Mouse (Mus musculus): Measurements from ENCODE around the gene Ywhag.

Ywhag gene

DNA sequence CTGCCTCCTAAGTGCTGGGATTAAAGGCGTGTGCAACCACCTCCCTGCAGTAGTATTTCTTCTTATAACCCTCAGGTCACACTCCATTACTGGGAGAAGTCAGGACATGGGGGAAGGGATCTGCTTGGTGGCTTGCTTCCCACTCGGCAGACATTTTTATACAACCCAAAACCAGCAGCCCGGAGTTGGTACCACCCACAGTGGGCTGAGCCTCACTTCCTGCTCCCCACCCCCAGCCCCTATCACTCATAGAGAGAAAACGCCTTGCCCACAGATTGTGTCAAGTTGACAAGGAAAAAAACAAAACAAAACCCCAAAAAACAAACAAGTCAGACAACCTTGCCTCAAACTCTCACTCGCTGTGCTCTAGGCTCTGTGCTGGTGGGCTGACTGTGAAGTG is 21.2 kb downstream of the Ywhag start:
- DNase-seq (ENCODE audit: low read depth, low spot score): no peak

DNA sequence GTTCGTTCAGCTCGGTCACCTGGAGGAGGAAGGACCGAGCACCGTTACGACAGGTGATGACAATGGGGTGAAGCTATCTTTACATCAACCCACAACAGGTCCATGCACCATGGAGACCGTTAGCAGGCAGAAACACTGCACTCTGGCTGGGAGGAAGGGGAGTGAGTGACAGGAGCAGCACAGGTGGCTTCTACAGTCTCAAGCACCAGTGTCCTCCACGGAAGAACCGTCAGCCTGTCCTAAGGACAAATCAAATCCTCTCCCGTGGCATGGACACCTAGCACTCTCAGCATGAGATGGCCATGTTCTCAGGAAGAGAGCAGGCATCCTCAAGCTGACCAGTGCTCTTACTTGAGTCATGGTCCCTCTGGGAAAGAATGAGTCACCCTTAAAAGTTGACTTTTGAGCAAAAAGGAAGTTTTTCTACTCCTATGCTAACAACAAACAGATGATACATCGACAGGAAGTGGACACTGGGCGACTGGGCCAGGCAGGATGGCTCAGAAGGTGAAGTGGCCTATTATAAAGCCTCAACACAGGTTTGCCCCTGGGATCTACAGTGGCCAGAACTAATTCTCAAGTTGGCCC is 22.7 kb downstream of the Ywhag start:
- DNase-seq (ENCODE audit: low read depth, low spot score): peak; percentile 98

DNA sequence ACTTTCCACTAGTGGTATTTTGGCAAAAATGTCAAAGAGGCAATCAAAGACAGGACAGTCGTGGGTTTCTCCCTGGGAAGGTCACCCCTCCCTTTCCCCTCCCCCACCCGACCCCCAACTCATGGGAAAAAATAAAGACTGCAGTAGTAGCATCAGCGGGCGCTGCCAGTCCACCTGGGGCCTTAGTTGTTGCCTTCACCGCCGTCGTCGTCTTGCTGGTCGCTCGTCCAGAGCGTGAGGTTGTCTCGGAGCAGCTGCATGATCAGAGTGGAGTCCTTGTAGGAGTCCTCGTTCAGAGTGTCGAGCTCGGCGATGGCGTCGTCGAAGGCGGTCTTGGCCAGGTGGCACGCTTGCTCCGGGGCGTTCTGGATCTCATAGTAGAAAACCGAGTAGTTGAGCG is 23.6 kb downstream of the Ywhag start:
- DNase-seq (ENCODE audit: low read depth, low spot score): no peak

GRCm38 (mm10) chr5:135909646-135910045 is 24.8 kb downstream of the Ywhag start:
- no peak for DNase-seq (ENCODE audit: low read depth, low spot score)

DNA sequence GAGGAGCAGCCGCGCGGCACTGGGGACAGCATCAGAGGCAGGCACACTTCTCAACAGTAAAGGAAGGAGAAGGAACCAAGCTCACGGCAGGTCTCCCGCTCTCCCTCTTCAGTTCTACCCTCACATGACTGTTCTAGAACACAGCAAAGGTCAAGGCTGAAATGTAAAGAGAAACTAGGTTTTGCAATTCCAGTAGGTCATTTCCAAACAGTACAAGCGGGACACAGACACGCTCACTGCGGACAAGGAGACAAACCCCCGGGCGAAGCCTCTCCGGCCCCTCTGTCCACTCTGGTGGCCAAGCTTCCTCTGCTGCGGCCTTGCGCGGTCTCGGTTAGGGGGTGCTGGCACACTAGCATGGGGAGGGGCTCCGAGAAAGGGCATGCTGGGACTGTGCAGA is 25.4 kb downstream of the Ywhag start:
- DNase-seq (ENCODE audit: low read depth, low spot score): no peak

- no peak for DNase-seq (ENCODE audit: low read depth, low spot score)
Observed at GRCm38 (mm10) chr5:135908185-135908584, 26.2 kb downstream of the Ywhag start.

DNA sequence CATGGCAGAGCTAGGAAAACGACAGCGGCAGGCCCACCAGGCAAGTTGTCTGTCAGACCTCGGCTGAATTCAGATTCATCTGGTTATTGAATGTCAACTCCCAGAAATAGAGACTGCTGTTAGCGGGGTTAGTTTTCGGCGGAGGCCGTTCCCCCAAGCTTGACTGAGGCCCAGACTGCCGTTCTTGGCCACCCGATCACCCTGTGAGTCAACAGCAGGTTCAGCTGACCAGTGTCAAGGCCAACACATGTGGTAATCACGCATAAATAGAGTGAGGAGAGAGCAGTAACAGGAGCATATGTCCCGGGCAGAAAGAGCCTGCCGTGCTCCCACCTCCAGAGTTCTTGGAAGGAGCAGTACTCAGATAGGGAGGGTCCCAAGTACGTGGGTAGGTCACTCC is 27.2 kb downstream of the Ywhag start:
- DNase-seq (ENCODE audit: low read depth, low spot score): peak; percentile 61

GRCm38 (mm10) chr5:135906846-135907245 is 27.6 kb downstream of the Ywhag start:
- DNase-seq (ENCODE audit: low read depth, low spot score): no peak

- no peak for DNase-seq (ENCODE audit: low read depth, low spot score)
Observed at GRCm38 (mm10) chr5:135905320-135906225, 28.8 kb downstream of the Ywhag start.

- DNase-seq (ENCODE audit: low read depth, low spot score): no peak
Observed at GRCm38 (mm10) chr5:135904259-135904658, 30.2 kb downstream of the Ywhag start.

GRCm38 (mm10) chr5:135903551-135904151 is 30.8 kb downstream of the Ywhag start:
- DNase-seq (ENCODE audit: low read depth, low spot score): peak; percentile 82

DNA sequence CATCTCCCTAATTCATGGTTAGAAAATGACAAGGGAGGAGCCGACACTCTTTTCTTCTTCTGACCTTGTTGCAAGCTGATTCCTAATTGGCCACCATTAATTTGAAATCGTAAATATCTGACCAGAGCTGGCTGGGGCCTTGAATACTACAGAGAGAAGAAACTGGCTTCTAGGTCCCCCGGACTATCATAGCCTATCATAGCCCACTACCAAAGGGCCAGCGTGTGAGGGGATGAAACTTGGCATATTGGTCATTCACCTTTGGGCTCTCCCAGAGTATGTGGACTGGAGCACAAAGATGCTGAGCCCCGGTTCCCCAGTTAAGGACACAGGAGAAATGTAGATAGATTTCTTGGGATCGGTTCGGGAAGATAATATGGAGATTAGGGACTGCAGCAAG is 31.4 kb downstream of the Ywhag start:
- no peak for DNase-seq (ENCODE audit: low read depth, low spot score)

DNA sequence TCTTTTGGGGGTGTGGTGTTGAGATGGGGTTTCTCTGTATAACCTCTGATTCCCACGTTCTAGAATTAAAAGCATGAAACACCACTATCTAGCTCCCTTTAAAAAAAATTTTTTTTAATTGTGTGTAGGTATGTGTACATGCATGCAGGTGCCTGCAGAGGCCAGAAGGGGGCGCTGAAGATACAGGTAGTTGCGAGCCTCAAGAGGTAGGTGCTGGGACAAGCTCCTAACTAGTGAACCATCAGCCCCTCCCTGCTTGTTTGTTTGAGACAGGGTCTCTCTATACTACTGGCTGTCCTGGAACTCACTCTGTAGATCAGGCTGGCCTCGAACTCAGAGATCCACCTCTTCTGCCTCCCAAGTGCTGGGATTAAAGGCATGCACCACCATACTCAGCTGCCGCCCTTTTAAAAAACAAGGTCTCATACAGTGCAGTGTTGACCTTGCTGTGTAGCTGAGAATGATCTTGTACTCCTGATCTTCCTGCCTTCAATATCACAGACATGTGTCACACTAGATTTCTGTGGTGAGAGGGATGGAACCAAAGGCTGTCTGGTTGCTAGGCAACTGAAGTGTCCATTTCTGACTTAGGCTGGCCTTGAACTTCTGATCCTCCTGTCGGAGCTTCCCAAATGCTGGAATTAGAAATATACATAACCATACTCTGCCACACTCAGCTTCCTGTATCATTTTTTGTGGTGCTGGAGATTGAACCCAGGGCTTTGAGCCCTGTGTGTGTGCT is 32.9 kb downstream of the Ywhag start:
- DNase-seq (ENCODE audit: low read depth, low spot score): no peak

DNA sequence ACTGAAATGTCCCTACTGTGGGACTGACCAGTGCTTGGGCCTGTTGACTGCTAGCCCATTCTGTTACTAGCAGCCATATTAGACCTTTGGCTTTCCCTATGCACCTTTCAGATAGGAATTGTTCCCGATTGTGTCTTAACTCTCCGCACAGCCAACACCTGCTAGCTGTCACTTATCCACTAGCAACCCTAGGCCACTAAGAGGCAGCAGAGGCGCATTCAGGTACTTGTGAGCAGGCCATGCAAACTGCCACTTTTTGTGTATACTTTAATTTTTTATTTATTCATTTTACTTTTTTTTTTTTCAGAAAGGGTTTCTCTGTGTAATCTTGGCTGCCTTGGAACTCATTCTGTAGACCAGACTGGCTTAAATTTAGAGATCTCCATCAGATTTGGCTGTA is 33.7 kb downstream of the Ywhag start:
- DNase-seq (ENCODE audit: low read depth, low spot score): no peak

DNA sequence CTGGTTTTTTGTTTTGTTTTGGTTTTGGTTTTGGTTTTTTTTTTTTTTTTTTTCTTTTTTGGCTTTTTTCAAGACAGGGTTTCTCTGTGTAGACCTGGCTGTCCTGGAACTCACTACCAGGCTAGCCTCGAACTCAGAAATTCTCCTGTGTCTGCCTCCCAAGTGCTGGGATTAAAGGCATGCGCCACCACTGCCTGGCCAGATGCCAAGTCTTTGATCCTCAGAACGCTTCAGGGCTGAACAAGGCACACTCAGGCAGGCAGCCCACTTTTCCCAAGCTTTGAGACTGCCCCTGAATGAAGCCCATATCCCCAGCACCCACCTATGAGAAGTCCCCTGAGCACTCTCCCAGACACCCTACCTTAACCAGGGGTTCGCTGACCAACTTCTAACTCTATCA is 34.6 kb downstream of the Ywhag start:
- no peak for DNase-seq (ENCODE audit: low read depth, low spot score)

- no peak for DNase-seq (ENCODE audit: low read depth, low spot score)
Observed at GRCm38 (mm10) chr5:135898995-135899394, 35.4 kb downstream of the Ywhag start.

DNA sequence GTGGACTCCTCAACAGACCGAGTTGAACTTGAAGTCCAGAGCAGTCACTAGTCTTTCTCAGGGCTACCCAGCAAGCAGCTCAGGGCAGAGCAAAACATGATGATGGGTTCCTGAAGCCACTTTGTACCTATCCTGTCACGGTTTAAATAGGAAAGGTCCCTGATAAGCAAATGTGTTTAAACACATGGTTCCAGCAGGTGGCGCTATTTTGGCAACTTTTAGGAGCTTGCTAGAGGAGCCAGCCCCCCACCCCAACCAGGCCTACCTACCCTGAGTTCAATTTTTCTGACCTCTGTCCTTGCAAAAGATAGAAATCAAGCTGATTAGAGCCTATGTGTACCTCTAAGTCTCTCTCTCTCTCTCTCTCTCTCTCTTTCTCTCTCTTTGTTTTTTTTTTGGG is 36.4 kb downstream of the Ywhag start:
- peak; percentile 78 for DNase-seq (ENCODE audit: low read depth, low spot score)

- no peak for DNase-seq (ENCODE audit: low read depth, low spot score)
Observed at GRCm38 (mm10) chr5:135894958-135895357, 39.5 kb downstream of the Ywhag start.

GRCm38 (mm10) chr5:135892589-135893351 is 41.6 kb downstream of the Ywhag start:
- DNase-seq (ENCODE audit: low read depth, low spot score): no peak

DNA sequence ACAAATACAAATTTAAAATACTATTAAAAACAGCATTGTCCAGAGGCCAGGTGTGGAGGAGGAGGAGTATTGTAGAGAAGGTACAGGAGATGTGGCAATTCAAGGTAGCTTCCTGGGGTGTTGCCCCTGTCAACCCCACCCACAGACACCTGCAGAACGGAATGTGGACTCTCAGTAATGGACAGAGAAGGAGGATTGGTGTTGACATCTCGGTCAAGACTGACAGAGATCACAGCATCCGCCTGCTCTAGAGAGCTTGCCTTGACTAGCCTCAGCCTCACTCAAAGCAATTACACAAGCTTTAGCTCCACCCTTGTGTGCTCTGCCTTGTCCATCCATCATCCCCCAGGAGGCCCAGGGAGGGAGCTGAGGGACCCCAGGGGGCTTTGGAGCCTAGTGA is 43.5 kb downstream of the Ywhag start:
- no peak for DNase-seq (ENCODE audit: low read depth, low spot score)

- no peak for DNase-seq (ENCODE audit: low read depth, low spot score)
Observed at GRCm38 (mm10) chr5:135890323-135890722, 44.1 kb downstream of the Ywhag start.
